Mouse (Mus musculus) CH12.LX (cell line): ENCODE data around the gene Gm44503. TPM values are rescaled to one million over a fixed set of nuclear protein-coding genes. Genes with fewer than 3 reads are reported as not detected.
A peak's percentile ranks its signal among the peaks of the same experiment; 100 is the strongest.

Source experiments
- DNase-seq: peaks from one replicate; pipeline ENCODE4 v3.0.0-alpha.2; 2013; ENCODE audit errors: extremely low read depth
- H3K27ac ChIP-seq: 2 replicates; pipeline ENCODE4 v1.5.1; 2012; ENCODE audit warnings: low read depth, mild to moderate bottlenecking, control low read depth, moderate library complexity; ENCODE audit not compliant: insufficient read depth
- H3K27me3 ChIP-seq: replicated peaks from 2 replicates; pipeline ENCODE3; 2012; ENCODE audit warnings: inconsistent platforms
- H3K36me3 ChIP-seq, 2 experiments: replicated peaks in 1 of 2; 2 replicates each; pipeline versions ENCODE3 to v1.6.1; 2012; ENCODE audit warnings: inconsistent platforms in 1 of 2, low read length in 1 of 2, mild to moderate bottlenecking in 1 of 2, mixed read lengths in 1 of 2, moderate library complexity in 1 of 2; ENCODE audit not compliant: control insufficient read depth in 1 of 2, insufficient read depth in 1 of 2
- H3K4me1 ChIP-seq, 2 experiments: 2 replicates each; pipeline ENCODE4 v1.6.1; 2012; ENCODE audit warnings: inconsistent platforms in 1 of 2, moderate library complexity in 1 of 2; ENCODE audit not compliant: insufficient read depth in 2 of 2, control insufficient read depth in 1 of 2
- H3K4me2 ChIP-seq: 2 replicates; pipeline ENCODE4 v1.6.1; 2012; ENCODE audit warnings: low read depth, mild to moderate bottlenecking, control low read depth; ENCODE audit not compliant: poor library complexity, insufficient read depth, severe bottlenecking
- H3K4me3 ChIP-seq, 3 experiments: fragments of 150-350 bp in 1 of 3; sonication (generic) in 1 of 3; replicated peaks in 1 of 3; 2 replicates each; pipeline versions ENCODE3 to v1.5.1; 2011 to 2012; ENCODE audit warnings: low read depth in 2 of 3, low read length in 2 of 3, mild to moderate bottlenecking in 2 of 3, moderate library complexity in 2 of 3, control low read depth in 1 of 3, improper control_type of control experiment in 1 of 3, inconsistent platforms in 1 of 3, mixed read lengths in 1 of 3; ENCODE audit not compliant: poor library complexity in 1 of 3
- H3K79me2 ChIP-seq: replicated peaks from 2 replicates; pipeline ENCODE4 v1.6.1; 2012; ENCODE audit warnings: mild to moderate bottlenecking, moderate library complexity; ENCODE audit not compliant: control insufficient read depth, poor library complexity, insufficient read depth, severe bottlenecking; ENCODE audit errors: extremely low read depth
- H3K9ac ChIP-seq: 2 replicates; pipeline ENCODE4 v1.6.1; 2012; ENCODE audit warnings: low read depth, mild to moderate bottlenecking, control low read depth, moderate library complexity; ENCODE audit not compliant: insufficient read depth
- H3K9me3 ChIP-seq: replicated peaks from 2 replicates; pipeline ENCODE3; 2012; ENCODE audit warnings: low read length, inconsistent platforms, mixed read lengths
- CHD1 ChIP-seq: IDR thresholded peaks from 2 replicates; pipeline ENCODE4 v1.6.1; 2012; ENCODE audit warnings: low read depth, low read length, improper control_type of control experiment, inconsistent platforms
- CHD2 ChIP-seq: IDR thresholded peaks from 2 replicates; pipeline ENCODE4 v1.6.1; 2011; ENCODE audit warnings: low read length, improper control_type of control experiment
- CTCF ChIP-seq, 2 experiments: IDR thresholded peaks in 1 of 2; conservative IDR thresholded peaks in 1 of 2; 2 replicates each; pipeline ENCODE4 v1.5.1; 2011 to 2012; ENCODE audit warnings: low read depth in 2 of 2, low read length in 2 of 2, improper control_type of control experiment in 1 of 2, inconsistent platforms in 1 of 2, mild to moderate bottlenecking in 1 of 2, moderate library complexity in 1 of 2
- ELF1 ChIP-seq: IDR thresholded peaks from 2 replicates; pipeline ENCODE4 v1.6.1; 2014; ENCODE audit warnings: low read depth, mild to moderate bottlenecking, inconsistent platforms, low read length, improper control_type of control experiment
- EP300 ChIP-seq: IDR thresholded peaks from 2 replicates; pipeline ENCODE4 v1.6.1; 2011; ENCODE audit warnings: low read length, improper control_type of control experiment
- GABPA ChIP-seq: IDR thresholded peaks from 2 replicates; pipeline ENCODE4 v1.6.1; 2012; ENCODE audit warnings: low read depth, low read length, improper control_type of control experiment, inconsistent platforms; ENCODE audit not compliant: insufficient replicate concordance
- HCFC1 ChIP-seq: IDR thresholded peaks from 2 replicates; pipeline ENCODE4 v1.6.1; 2012; ENCODE audit warnings: low read depth, mild to moderate bottlenecking, inconsistent platforms, low read length, improper control_type of control experiment
- KAT2A ChIP-seq: IDR thresholded peaks from 2 replicates; pipeline ENCODE4 v1.6.1; 2012; ENCODE audit warnings: low read length, improper control_type of control experiment, inconsistent platforms; ENCODE audit not compliant: insufficient replicate concordance
- MAZ ChIP-seq: IDR thresholded peaks from 2 replicates; pipeline ENCODE4 v1.6.1; 2012; ENCODE audit warnings: low read depth, mild to moderate bottlenecking, inconsistent platforms, low read length, improper control_type of control experiment, moderate library complexity
- MEF2A ChIP-seq: IDR thresholded peaks from 2 replicates; pipeline ENCODE4 v1.6.1; 2014; ENCODE audit warnings: low read depth, mild to moderate bottlenecking, inconsistent platforms, low read length, improper control_type of control experiment, borderline replicate concordance
- MXI1 ChIP-seq: IDR thresholded peaks from 2 replicates; pipeline ENCODE4 v1.6.1; 2011; ENCODE audit warnings: mild to moderate bottlenecking, low read depth, low read length, improper control_type of control experiment
- NELFE ChIP-seq: IDR thresholded peaks from 2 replicates; pipeline ENCODE4 v1.6.1; 2011; ENCODE audit warnings: low read depth, low read length, improper control_type of control experiment
- NRF1 ChIP-seq: IDR thresholded peaks from 2 replicates; pipeline ENCODE4 v1.6.1; 2014; ENCODE audit warnings: low read depth, mild to moderate bottlenecking, inconsistent platforms, low read length, improper control_type of control experiment, moderate library complexity
- POLR2AphosphoS2 ChIP-seq: IDR thresholded peaks from 2 replicates; pipeline ENCODE4 v1.6.1; 2011; ENCODE audit warnings: low read depth, low read length, improper control_type of control experiment
- TBP ChIP-seq: conservative IDR thresholded peaks from 2 replicates; pipeline ENCODE4 v1.6.1; 2011; ENCODE audit warnings: low read depth, low read length, improper control_type of control experiment
- UBTF ChIP-seq: IDR thresholded peaks from 2 replicates; pipeline ENCODE4 v1.6.1; 2012; ENCODE audit warnings: low read depth, mild to moderate bottlenecking, inconsistent platforms, low read length, improper control_type of control experiment, moderate library complexity
- USF1 ChIP-seq: IDR thresholded peaks from 2 replicates; pipeline ENCODE4 v1.6.1; 2014; ENCODE audit warnings: low read depth, mild to moderate bottlenecking, inconsistent platforms, low read length, improper control_type of control experiment
- dilution Hi-C: fragments of 300-500 bp; cut with MboI; formaldehyde crosslinking; loops from 2 replicates; pipeline ENCODE4 v1.14.3; 2020; ENCODE audit warnings: low sequenced_read_pairs; ENCODE audit not compliant: extremely low pct_unique_long_range_greater_than_20kb, extremely low pct_ligation_motif_present
- in situ Hi-C: fragments of 300-500 bp; cut with MboI; formaldehyde crosslinking; loops from 3 replicates; pipeline ENCODE4 v1.14.3; 2019; ENCODE audit warnings: low sequenced_read_pairs, low pct_ligation_motif_present, low pct_unique_long_range_greater_than_20kb, mixed read lengths
- polyA plus RNA-seq: library from polyadenylated mRNA; unstranded; fragments of >175 nt; gene quantifications from 2 replicates; pipeline ENCODE4 v1.2.1, GENCODE M21; 2012; ENCODE audit warnings: low read depth; ENCODE audit not compliant: insufficient read length
- total RNA-seq, 2 experiments: library from RNA; depleted of rRNA; stranded (reverse); fragments of 300-350 nt in 1 of 2; fragments of >200 nt in 1 of 2; gene quantifications; 2 replicates each; pipeline ENCODE4 v1.2.3; 2012 to 2014

Gm44503 gene
- total and polyA plus RNA-seq, 3 experiments: not detected

GRCm38 (mm10) chr9:73005106-73005505 lies 46.5 kb downstream of the Gm44503 start:
- DNase-seq: no peak
- H3K36me3 ChIP-seq: peaks cover 9 to 29% of the 10 kb centered on the region in 2 experiments
- H3K27me3 ChIP-seq: no peaks in the 10 kb centered on the region
- no peaks in the 10 kb centered on the region for H3K4me1 ChIP-seq
- no peak overlapping the region for H3K27ac ChIP-seq
- in situ Hi-C loops (no loop called here), dilution Hi-C loops (no loop called here)
- H3K9me3 ChIP-seq: no peaks in the 10 kb centered on the region
- TF ChIP-seq HCFC1: no peak
- no peak for TF ChIP-seq EP300
- TF ChIP-seq NRF1: no peak
- TF ChIP-seq MEF2A: no peak
- TF ChIP-seq GABPA: no peak
- no peak for TF ChIP-seq MXI1
- no peak for TF ChIP-seq NELFE
- H3K9ac ChIP-seq: no peak overlapping the region
- no peaks in the 10 kb centered on the region for H3K79me2 ChIP-seq
- H3K4me3 ChIP-seq: no peak overlapping the region
- H3K4me2 ChIP-seq: no peak overlapping the region

- no peak overlapping the region for H3K4me3 ChIP-seq
- no peaks in the 10 kb centered on the region for H3K4me1 ChIP-seq
- TF ChIP-seq USF1 (no peak), POLR2AphosphoS2 (no peak), CHD1 (no peak), CHD2 (no peak), ELF1 (no peak), CTCF (conservative IDR thresholded peaks at IDR 0.05 in 1 of 2, IDR thresholded peaks at IDR 0.05 in 1 of 2; ENCODE audit: low read depth in 2 of 2, low read length in 2 of 2) (peak in 1 of 2 experiments; percentile 36; a peak in 2 of 4 replicates), MAZ (no peak), KAT2A (no peak), NRF1 (no peak)
- no peak overlapping the region for H3K4me2 ChIP-seq
- DNase-seq: no peak
- no peak overlapping the region for H3K27ac ChIP-seq
- dilution Hi-C loops (no loop called here), in situ Hi-C loops (no loop called here)
- no peaks in the 10 kb centered on the region for H3K27me3 ChIP-seq
- no peaks in the 10 kb centered on the region for H3K9me3 ChIP-seq
- H3K79me2 ChIP-seq: no peaks in the 10 kb centered on the region
- H3K36me3 ChIP-seq: peaks cover 13 to 38% of the 10 kb centered on the region in 2 experiments
- H3K9ac ChIP-seq: no peak overlapping the region
Observed at GRCm38 (mm10) chr9:73006175-73006574, 47.5 kb downstream of the Gm44503 start.

GRCm38 (mm10) chr9:73008384-73008783 lies 49.7 kb downstream of the Gm44503 start:
- dilution Hi-C loops: no loop called here
- H3K9ac ChIP-seq: no peak overlapping the region

More at GRCm38 (mm10) chr9:73008384-73008783, 49.7 kb downstream of the Gm44503 start:
- Histone ChIP-seq H3K27me3 (no peaks in the 10 kb centered on the region), H3K4me1 (no peaks in the 10 kb centered on the region), H3K27ac (no peak overlapping the region), H3K9me3 (no peaks in the 10 kb centered on the region), H3K79me2 (no peaks in the 10 kb centered on the region), H3K36me3 (peaks cover 25 to 50% of the 10 kb centered on the region in 2 experiments), H3K4me3 (no peak overlapping the region), H3K4me2 (no peak overlapping the region)
- no peak for DNase-seq
- in situ Hi-C loops: no loop called here
- TF ChIP-seq CHD1 (no peak), CTCF (conservative IDR thresholded peaks at IDR 0.05 in 1 of 2, IDR thresholded peaks at IDR 0.05 in 1 of 2; ENCODE audit: low read depth in 2 of 2, low read length in 2 of 2) (no peak), UBTF (no peak), TBP (no peak)
